Mouse (Mus musculus) C2C12 (cell line): Measurements from ENCODE around the gene Tceal7. TPM values are rescaled to one million over a fixed set of nuclear protein-coding genes. Genes with fewer than 3 reads are reported as not detected.

Experiments used
- H3K27me3 ChIP-seq: one replicate; pipeline ENCODE4 v1.6.1; 2011; ENCODE audit not compliant: control insufficient read depth, insufficient read depth, insufficient read length
- H3K36me3 ChIP-seq: one replicate; pipeline ENCODE4 v1.6.1; 2011; ENCODE audit not compliant: control insufficient read depth, insufficient read depth
- H3K4me3 ChIP-seq: one replicate; pipeline ENCODE4 v1.5.1; 2011; ENCODE audit warnings: mild to moderate bottlenecking, control low read depth; ENCODE audit not compliant: poor library complexity, insufficient read depth, severe bottlenecking
- H3K79me2 ChIP-seq: one replicate; pipeline ENCODE4 v1.6.1; 2011; ENCODE audit not compliant: control insufficient read depth, insufficient read depth
- H3K79me3 ChIP-seq: one replicate; pipeline ENCODE4 v1.6.1; 2011; ENCODE audit warnings: low read depth, control low read depth
- H3ac ChIP-seq: one replicate; pipeline ENCODE3; 2011; ENCODE audit warnings: low read depth; ENCODE audit not compliant: control insufficient read depth, insufficient read length
- CEBPB ChIP-seq: IDR thresholded peaks from one replicate; pipeline ENCODE4 v1.6.1; 2011; ENCODE audit warnings: low read depth, mild to moderate bottlenecking, control low read depth, moderate library complexity
- CTCF ChIP-seq: IDR thresholded peaks from one replicate; pipeline ENCODE4 v1.5.1; 2011; ENCODE audit not compliant: control insufficient read depth, insufficient read depth, insufficient read length
- FOSL1 ChIP-seq: IDR thresholded peaks from one replicate; pipeline ENCODE4 v1.8.0; 2011; ENCODE audit warnings: mild to moderate bottlenecking, low read length; ENCODE audit not compliant: poor library complexity, insufficient read depth, severe bottlenecking
- MAX ChIP-seq: IDR thresholded peaks from one replicate; pipeline ENCODE4 v1.6.1; 2011; ENCODE audit warnings: mild to moderate bottlenecking, control low read depth
- MYOD1 ChIP-seq: IDR thresholded peaks from one replicate; pipeline ENCODE4 v1.6.1; 2011; ENCODE audit warnings: low read depth; ENCODE audit not compliant: control insufficient read depth, insufficient read length
- MYOG ChIP-seq: IDR thresholded peaks from one replicate; pipeline ENCODE4 v1.6.1; 2011; ENCODE audit not compliant: control insufficient read depth, insufficient read length; ENCODE audit errors: extremely low read depth
- USF1 ChIP-seq: IDR thresholded peaks from one replicate; pipeline ENCODE4 v1.6.1; 2011; ENCODE audit warnings: low read depth, mild to moderate bottlenecking, control low read depth, moderate library complexity
- microRNA-seq: library from miRNA; unstranded; fragments of <30 nt; microRNA quantifications from one replicate; pipeline ENCODE4, GENCODE M21; 2019; ENCODE audit warnings: borderline microRNAs expressed
- polyA plus RNA-seq: library from polyadenylated mRNA; unstranded; fragments of >200 nt; fragmentation: generic; extraction: Trizol; gene quantifications from one replicate; pipeline ENCODE4 v1.2.1, GENCODE M21; 2012; ENCODE audit warnings: missing spikeins

Tceal7 gene
- polyA plus RNA-seq, 1 experiment: not detected

GRCm38 (mm10) chrX:136275386-136275785 is 60.8 kb downstream of the Tceal7 start:
- Histone ChIP-seq H3K79me2 (no peaks in the 10 kb centered on the region), H3K4me3 (no peak overlapping the region), H3K36me3 (no peaks in the 10 kb centered on the region), H3ac (no peak overlapping the region), H3K79me3 (no peaks in the 10 kb centered on the region), H3K27me3 (no peaks in the 10 kb centered on the region)
- TF ChIP-seq MAX (no peak), MYOD1 (no peak), USF1 (no peak), MYOG (no peak), FOSL1 (no peak), CEBPB (no peak), CTCF (no peak)

Small RNA genes within 50 kb of the gene (microRNA-seq; reads per million reads assigned to microRNA genes)
- gene Mir6383: not detected

Other genes starting within 250 kb of the Tceal7 start
- gene Arxes2, start 221.0 kb upstream of the Tceal7 start, polyA plus RNA-seq: 0.18 TPM
- not detected for gene Arxes1, start 181.4 kb upstream of the Tceal7 start, polyA plus RNA-seq
- gene Bex2, start 146.5 kb upstream of the Tceal7 start, polyA plus RNA-seq: 15.1 TPM
- gene Nxf3, start 129.5 kb upstream of the Tceal7 start, polyA plus RNA-seq: 21.8 TPM
- not detected for gene Bex4, start 75.8 kb upstream of the Tceal7 start, polyA plus RNA-seq
- 58.1 TPM for gene Tceal8, start 42.4 kb upstream of the Tceal7 start, polyA plus RNA-seq
- 0.05 TPM for gene Tceal5, start 10.9 kb upstream of the Tceal7 start, polyA plus RNA-seq
- not detected for gene Bex1, start 734 bp downstream of the Tceal7 start, polyA plus RNA-seq
- 93.5 TPM for gene Tceal9, start 30.3 kb downstream of the Tceal7 start, polyA plus RNA-seq
- 242 TPM for gene Bex3, start 55.5 kb downstream of the Tceal7 start, polyA plus RNA-seq